Mouse (Mus musculus): ENCODE results near the gene Clec2l.

Gene Clec2l

GRCm38 (mm10) chr6:38662714-38663615, at the start of gene Clec2l:
Gene Clec2l (plus strand): TSS chr6:38663069.
- DNase-seq (ENCODE audit: low spot score) = no peak

GRCm38 (mm10) chr6:38622406-38622805, 40.5 kb upstream of the Clec2l start:
- DNase-seq (ENCODE audit: low spot score) = no peak

GRCm38 (mm10) chr6:38623457-38623856, 39.4 kb upstream of the Clec2l start:
- DNase-seq (ENCODE audit: low spot score) = no peak

GRCm38 (mm10) chr6:38624439-38624838, 38.4 kb upstream of the Clec2l start:
- DNase-seq (ENCODE audit: low spot score) = no peak

GRCm38 (mm10) chr6:38626086-38626485, 36.8 kb upstream of the Clec2l start:
- DNase-seq (ENCODE audit: low spot score) = no peak

GRCm38 (mm10) chr6:38627081-38627480, 35.8 kb upstream of the Clec2l start:
- no peak for DNase-seq (ENCODE audit: low spot score)

- no peak for DNase-seq (ENCODE audit: low spot score)
Measured at GRCm38 (mm10) chr6:38627486-38627885, 35.4 kb upstream of the Clec2l start.

- no peak for DNase-seq (ENCODE audit: low spot score)
Measured at GRCm38 (mm10) chr6:38629556-38629955, 33.3 kb upstream of the Clec2l start.

- DNase-seq (ENCODE audit: low spot score) = no peak
Measured at GRCm38 (mm10) chr6:38632826-38633225, 30.0 kb upstream of the Clec2l start.

GRCm38 (mm10) chr6:38634461-38634860, 28.4 kb upstream of the Clec2l start:
- no peak for DNase-seq (ENCODE audit: low spot score)

- DNase-seq (ENCODE audit: low spot score) = peak; percentile 34
Measured at GRCm38 (mm10) chr6:38635941-38636851, 26.7 kb upstream of the Clec2l start.

- peak; percentile 65 for DNase-seq (ENCODE audit: low spot score)
Measured at GRCm38 (mm10) chr6:38636852-38637618, 25.8 kb upstream of the Clec2l start, which contains the start of gene Klrg2. Gene Klrg2 (minus strand): TSS chr6:38637242.

GRCm38 (mm10) chr6:38640401-38640800, 22.5 kb upstream of the Clec2l start:
- no peak for DNase-seq (ENCODE audit: low spot score)

GRCm38 (mm10) chr6:38641228-38641627, 21.6 kb upstream of the Clec2l start:
- no peak for DNase-seq (ENCODE audit: low spot score)

- DNase-seq (ENCODE audit: low spot score) = no peak
Measured at GRCm38 (mm10) chr6:38641645-38642044, 21.2 kb upstream of the Clec2l start.

GRCm38 (mm10) chr6:38642593-38642992, 20.3 kb upstream of the Clec2l start:
- no peak for DNase-seq (ENCODE audit: low spot score)

GRCm38 (mm10) chr6:38643039-38643438, 19.8 kb upstream of the Clec2l start:
- DNase-seq (ENCODE audit: low spot score) = no peak

GRCm38 (mm10) chr6:38649545-38649944, 13.3 kb upstream of the Clec2l start:
- no peak for DNase-seq (ENCODE audit: low spot score)

- DNase-seq (ENCODE audit: low spot score) = peak; percentile 55
Measured at GRCm38 (mm10) chr6:38650263-38650937, 12.5 kb upstream of the Clec2l start.

GRCm38 (mm10) chr6:38661626-38662025, 1.2 kb upstream of the Clec2l start:
- DNase-seq (ENCODE audit: low spot score) = no peak

- DNase-seq (ENCODE audit: low spot score) = no peak
Measured at GRCm38 (mm10) chr6:38669580-38669979, 6.7 kb downstream of the Clec2l start.

Measured in testis, postnatal 14 days (tissue).